Mouse (Mus musculus) megakaryocyte-erythroid progenitor cell, adult 5-6 weeks (primary cell): ENCODE measurements around the gene Foxn3. TPM values are rescaled to one million over a fixed set of nuclear protein-coding genes. Genes with fewer than 3 reads are reported as not detected.

Source experiments
- ATAC-seq: replicated peaks from 2 replicates; pipeline ENCODE4 v1.8.0; 2016; ENCODE audit warnings: mild to moderate bottlenecking, inconsistent platforms; ENCODE audit not compliant: severe bottlenecking, poor library complexity, low FRiP score, low TSS enrichment
- total RNA-seq, 2 experiments: library from RNA; stranded (forward) in 1 of 2; stranded (reverse) in 1 of 2; fragments of 200-1000, 215-1000 nt in 1 of 2; fragments of >200 nt in 1 of 2; fragmentation: Nextera tagmentation in 1 of 2; gene quantifications; 2 replicates each; pipeline ENCODE4 v1.2.3; 2014 to 2017

Gene Foxn3
- total RNA-seq, 2 experiments from 2014 or later = 36.9 to 118 TPM

DNA sequence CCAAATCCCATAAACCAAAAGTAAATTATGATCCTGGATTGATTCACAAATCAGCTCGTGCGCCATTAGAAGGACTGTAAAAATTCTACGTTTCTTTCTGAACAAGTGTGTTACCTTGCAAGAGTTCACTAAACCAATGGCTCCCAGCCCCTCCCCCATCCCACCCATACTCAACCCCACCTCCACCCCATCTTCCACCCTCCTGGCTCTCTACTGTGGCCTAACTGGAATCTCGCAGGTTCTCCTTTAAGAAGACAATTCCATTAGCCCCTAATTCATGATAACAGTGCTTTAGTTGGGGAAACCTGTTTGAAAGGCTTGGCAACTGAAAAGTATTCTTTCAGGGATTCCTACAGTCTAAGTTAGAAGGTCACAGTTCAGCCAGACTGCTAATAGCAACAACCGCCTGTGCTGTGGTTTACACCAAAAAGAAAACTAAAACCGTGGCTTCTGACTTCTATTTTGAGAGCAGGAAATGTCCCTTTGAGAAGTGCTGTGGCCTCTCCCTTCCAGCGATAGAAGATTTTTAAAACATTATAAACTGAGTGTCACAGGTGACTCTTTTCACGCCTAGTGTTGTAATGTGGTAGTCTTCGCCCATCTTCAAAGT, 1.0 kb upstream of the Foxn3 start:
- ATAC-seq = no peak

- ATAC-seq = no peak; the same call in 1 of the 2 replicates
These were observed 554 bp downstream of the Foxn3 start for GRCm38 (mm10) chr12:99562867-99563189.

DNA sequence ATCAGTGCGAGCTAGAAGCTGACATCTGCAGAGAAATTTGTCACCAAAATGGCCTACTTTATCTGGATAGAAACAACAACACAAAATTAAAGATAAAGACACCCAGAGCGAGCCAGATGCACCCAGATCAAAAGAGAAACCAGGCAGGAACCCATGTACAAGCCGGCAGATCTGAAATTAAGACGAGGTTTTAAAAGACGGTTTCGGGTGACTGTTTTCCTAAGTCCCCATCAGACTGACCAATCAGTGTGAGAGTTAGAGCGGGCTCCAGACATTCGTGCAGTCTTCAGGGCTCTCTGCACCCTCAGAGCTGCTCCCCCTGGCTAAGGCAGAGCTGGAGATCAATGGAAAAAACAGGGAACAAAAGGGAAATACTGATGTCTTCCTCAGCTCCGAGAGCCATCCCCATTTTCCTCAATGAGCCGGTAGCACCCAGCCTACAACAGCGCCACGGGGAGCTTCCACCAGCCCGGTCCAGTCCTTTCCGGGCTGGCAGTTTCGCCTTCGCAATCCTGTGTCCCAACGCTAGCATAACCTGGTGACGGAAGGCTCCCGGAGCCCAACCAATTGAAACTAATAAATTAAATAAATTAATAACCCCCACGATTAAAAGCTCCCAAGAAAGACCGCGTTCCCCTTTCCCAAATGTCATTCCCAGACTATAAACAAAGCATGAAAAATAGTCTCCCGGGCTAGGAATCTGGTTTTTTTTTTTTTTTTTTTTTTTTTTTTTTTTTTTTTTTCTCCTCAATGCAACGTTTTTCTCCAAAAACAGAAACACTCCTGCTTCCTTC, 1.1 kb downstream of the Foxn3 start:
- ATAC-seq = peak; percentile 35

DNA sequence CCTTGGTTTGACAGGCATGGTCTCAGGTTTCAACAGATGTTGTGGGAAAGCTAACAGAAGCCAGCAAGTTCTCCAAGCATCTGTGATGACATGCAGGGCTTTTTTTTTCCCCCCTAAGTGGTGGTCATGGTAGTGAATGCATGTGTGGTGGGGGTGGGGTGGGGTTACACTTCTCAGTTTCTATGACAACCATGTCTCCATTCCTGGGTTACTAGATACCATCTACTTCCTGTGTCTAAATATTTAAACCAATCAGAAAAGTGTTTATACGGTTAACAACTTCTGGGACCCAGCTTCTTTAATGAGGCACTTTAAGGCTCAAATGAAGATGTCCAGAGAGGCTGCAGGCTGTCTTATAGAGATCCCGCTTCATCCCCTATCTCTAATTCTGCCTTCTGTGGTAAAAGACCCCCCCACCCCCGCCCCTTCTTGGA, 2.0 kb downstream of the Foxn3 start:
- ATAC-seq = no peak

- ATAC-seq = no peak
These were observed 2.6 kb downstream of the Foxn3 start for GRCm38 (mm10) chr12:99560701-99561332.

GRCm38 (mm10) chr12:99559483-99559882, 3.9 kb downstream of the Foxn3 start:
- ATAC-seq = peak; percentile 45

GRCm38 (mm10) chr12:99558476-99558875, 4.9 kb downstream of the Foxn3 start:
- no peak for ATAC-seq

- ATAC-seq = no peak
These were observed 5.9 kb downstream of the Foxn3 start for GRCm38 (mm10) chr12:99557498-99557897.

GRCm38 (mm10) chr12:99550629-99551028, 12.8 kb downstream of the Foxn3 start:
- ATAC-seq = peak; percentile 66; the same call in 1 of the 2 replicates

DNA sequence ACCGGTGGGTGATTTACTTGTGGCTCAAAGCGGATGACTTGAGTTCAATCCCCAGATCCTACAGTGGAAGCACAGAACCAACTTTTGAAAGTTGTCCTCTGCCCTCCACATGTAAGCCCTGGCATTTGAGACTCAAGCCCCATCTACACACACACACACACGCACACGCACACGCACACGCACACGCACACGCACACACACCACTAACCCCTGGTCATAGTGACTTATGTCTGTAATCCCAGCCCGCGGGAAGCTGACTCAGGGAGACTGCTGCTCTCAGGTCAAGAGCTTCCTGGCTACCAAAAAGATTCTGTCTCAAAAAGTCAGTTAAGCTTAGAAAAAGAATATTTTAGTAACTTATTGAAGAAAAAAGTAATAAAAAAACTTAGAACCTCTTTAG, 13.6 kb downstream of the Foxn3 start:
- no peak for ATAC-seq

GRCm38 (mm10) chr12:99548419-99548818, 15.0 kb downstream of the Foxn3 start:
- ATAC-seq = peak; percentile 43; the same call in 1 of the 2 replicates

GRCm38 (mm10) chr12:99547295-99547694, 16.1 kb downstream of the Foxn3 start:
- ATAC-seq = no peak

GRCm38 (mm10) chr12:99545270-99545770, 18.1 kb downstream of the Foxn3 start:
- ATAC-seq = no peak

- ATAC-seq = peak; percentile 16; the same call in 1 of the 2 replicates
These were observed 18.9 kb downstream of the Foxn3 start for GRCm38 (mm10) chr12:99544262-99545128.

DNA sequence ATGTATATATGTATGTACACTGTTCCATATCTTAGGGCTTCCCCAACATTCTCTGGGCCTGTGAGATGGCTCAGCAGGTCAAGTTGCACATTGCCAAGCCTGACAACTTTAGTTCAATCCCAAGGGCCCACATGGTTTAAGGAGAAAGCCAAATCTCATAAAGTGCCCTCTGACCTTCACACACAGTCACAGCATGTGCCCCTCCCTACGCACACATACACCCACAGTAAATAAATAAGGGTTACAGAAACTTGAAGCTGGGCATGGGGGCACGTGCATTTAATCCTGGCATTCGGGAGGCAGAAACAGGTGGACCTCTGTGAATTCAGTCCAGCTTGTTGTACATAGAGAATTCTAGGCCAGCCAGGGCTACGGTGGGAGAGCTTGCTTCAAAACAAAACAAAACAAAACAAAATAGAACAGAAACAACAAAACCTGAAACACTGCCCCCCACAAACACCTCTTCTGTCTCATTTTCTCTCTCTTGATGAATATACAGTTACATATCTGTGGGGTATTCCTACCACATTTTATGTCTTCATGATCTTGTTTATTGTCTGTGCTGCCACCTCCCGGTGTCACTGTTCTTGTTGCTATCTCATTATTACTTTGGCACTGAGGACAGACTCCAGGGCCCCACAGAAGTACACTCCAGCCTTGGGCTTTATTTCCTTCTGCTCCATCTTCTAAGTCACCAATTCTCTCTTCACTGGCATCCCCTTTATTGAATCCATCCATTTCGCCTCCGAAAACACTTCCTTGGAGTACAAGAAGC, 19.8 kb downstream of the Foxn3 start:
- peak; percentile 58; the same call in 1 of the 2 replicates for ATAC-seq

DNA sequence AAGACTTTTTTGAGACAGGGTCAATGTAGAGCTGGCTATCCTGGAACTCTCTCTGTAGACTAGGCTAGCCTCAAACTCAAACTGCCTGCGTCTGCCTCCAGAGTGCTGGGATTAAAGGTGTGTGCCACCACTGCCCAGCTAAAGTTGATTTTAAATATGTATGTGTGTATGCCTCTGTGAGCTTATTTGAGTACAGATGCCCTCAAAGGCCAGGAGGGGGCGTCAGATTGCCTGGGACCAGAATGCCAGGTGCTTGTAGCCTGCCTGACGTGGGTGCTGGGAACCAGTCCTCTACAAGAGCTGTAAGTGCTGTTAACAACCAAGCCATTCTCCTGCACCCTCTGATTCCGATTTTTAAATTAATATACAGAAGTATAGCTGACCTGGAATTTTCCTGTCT, 23.2 kb downstream of the Foxn3 start:
- no peak for ATAC-seq

GRCm38 (mm10) chr12:99537316-99537715, 26.1 kb downstream of the Foxn3 start:
- ATAC-seq = no peak

DNA sequence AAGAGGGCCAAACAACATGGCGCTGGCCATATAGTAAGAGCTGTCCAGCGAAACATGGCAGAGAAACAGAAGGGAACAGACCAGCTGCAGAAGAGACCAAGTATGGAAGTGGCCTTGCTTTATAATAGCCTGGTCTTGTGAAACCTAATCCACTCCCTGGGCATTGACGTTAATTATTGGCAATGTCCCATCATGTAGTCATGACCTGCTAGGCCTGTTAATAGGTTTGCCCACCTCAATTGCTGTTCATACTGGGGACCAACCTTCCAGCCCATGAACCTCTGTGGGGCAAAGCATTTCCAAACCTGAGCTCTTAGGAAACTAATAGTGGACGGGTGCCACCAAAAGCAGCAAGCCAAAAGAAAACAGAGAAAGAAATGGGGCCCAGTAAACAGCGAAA, 27.0 kb downstream of the Foxn3 start:
- no peak for ATAC-seq

DNA sequence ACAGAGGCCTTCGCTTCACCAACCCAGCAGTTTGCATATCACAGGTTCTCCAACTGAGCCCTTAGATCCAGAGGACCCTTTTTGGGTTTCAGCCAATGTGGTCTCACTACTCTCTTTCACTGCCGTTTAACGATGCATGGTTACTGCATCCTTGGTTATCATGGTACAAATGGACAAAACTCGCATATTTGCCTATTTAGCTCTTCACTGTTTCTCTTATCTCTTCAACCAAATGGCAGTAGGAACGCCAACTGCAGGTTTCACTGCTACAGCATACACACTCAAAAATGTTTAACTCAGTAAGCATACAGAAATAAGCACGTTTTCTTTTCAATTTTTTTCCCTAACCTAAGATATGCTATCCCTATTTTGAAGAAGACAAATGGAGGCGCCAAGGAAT, 31.0 kb downstream of the Foxn3 start:
- peak; percentile 78 for ATAC-seq
